Mouse (Mus musculus) liver, adult 2 months (tissue): ENCODE measurements at regions not wholly inside any gene's neighbourhood (a gene's known extent, or its start where the extent isn't known, plus 50 kb on each side); places are given as distances from the start of the nearest gene placed in this dataset.

Experiments
- CTCF ChIP-seq: fragments of 200-500 bp; IDR thresholded peaks from 2 replicates; pipeline ENCODE4 v1.5.1; 2011; ENCODE audit warnings: low read depth, low read length, control low read depth
- POLR2A ChIP-seq: fragments of 200-500 bp; IDR thresholded peaks from 2 replicates; pipeline ENCODE4 v1.6.1; 2011; ENCODE audit warnings: low read length, control low read depth; ENCODE audit not compliant: insufficient read depth; ENCODE audit errors: extremely low read depth

GRCm38 (mm10) chr2:50978356-50978755 is 170.6 kb downstream of the Rnd3 start:
- TF ChIP-seq POLR2A (no peak), CTCF (no peak)
